Mouse (Mus musculus) brain, embryonic 14.5 days (tissue): ENCODE measurements around the gene Donson.

ENCODE experiments used
- CTCF ChIP-seq: fragments of 200-500 bp; IDR thresholded peaks from 2 replicates; pipeline ENCODE4 v1.5.1; 2012; ENCODE audit warnings: inconsistent platforms, mild to moderate bottlenecking, moderate library complexity, borderline replicate concordance; ENCODE audit not compliant: insufficient read depth, insufficient read length; ENCODE audit errors: extremely low read depth
- POLR2A ChIP-seq: fragments of 200-500 bp; IDR thresholded peaks from 2 replicates; pipeline ENCODE4 v1.6.1; 2012; ENCODE audit warnings: mild to moderate bottlenecking, inconsistent platforms, borderline replicate concordance; ENCODE audit not compliant: poor library complexity, insufficient read depth, insufficient read length, severe bottlenecking; ENCODE audit errors: extremely low read depth

DNA sequence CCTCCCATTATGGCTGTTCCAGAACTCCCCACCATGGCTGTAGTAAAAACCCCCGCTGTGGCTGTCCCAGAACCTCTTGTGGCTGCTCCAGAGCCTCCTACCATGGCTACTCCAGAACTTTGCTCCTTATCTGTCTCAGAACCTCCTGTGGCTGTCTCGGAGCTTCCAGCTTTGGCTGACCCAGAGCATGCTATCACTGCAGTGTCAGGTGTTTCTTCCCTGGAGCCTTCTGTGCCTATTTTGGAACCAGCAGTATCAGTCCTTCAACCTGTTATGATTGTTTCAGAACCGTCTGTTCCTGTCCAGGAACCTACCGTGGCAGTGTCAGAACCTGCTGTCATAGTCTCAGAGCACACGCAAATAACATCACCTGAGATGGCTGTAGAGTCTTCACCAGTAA, 30.1 kb downstream of the Donson start:
- TF ChIP-seq POLR2A (no peak), CTCF (no peak)
